Mouse (Mus musculus) lung, adult 2 months (tissue): ENCODE results near the gene Ginm1.

Experiments used
- CTCF ChIP-seq: fragments of 200-500 bp; IDR thresholded peaks from 2 replicates; pipeline ENCODE4 v1.5.1; 2011; ENCODE audit warnings: mild to moderate bottlenecking, low read length, control low read depth; ENCODE audit not compliant: insufficient read depth
- POLR2A ChIP-seq: fragments of 200-500 bp; IDR thresholded peaks from 2 replicates; pipeline ENCODE4 v1.6.1; 2011; ENCODE audit warnings: low read depth, mild to moderate bottlenecking, control low read depth, low read length, borderline replicate concordance; ENCODE audit errors: extremely low read depth

DNA sequence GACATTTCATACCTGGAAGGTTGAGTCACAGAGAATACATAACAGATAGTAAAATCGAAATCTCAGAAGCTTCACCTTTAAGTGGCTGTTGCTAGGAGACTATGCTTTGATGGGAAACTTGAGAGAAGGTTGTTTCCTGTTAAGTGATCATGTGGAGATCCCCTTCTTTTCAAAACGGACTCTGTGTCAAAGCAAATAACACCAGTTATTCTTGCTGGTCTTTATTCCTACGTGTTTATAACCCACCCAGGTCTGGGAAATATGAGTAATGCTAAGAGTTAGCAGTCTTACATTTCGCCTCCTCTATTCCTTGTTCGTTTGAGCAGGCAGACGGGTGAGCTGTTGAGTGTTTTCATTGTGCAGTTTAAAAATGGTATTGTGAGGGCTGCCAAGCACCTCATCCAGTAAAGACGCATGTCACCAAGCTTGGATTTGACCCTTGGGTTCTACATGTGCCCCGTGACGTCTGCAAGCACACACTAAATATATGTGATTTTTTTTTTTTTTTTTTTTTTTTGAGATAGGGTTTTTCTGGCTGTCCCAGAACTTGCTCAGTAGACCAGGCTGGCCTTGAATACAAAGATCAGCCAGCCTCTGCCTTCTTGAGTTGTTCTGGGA, 32.1 kb upstream of the Ginm1 start:
- TF ChIP-seq POLR2A (no peak), CTCF (no peak)
